Mouse (Mus musculus): Measurements from ENCODE around the gene Krtap4-13.
"Not testable (repeated sequence)": the region's sequence is repeated elsewhere in the genome, so short reads cannot be mapped to it uniquely, and the experiment has no call there.

The Krtap4-13 gene

GRCm38 (mm10) chr11:99809792-99810191 is at the start of gene Krtap4-13:
TSS of gene Krtap4-13 (minus strand) at chr11:99809892.
- DNase-seq (ENCODE audit: low spot score), result not testable (repeated sequence)

DNA sequence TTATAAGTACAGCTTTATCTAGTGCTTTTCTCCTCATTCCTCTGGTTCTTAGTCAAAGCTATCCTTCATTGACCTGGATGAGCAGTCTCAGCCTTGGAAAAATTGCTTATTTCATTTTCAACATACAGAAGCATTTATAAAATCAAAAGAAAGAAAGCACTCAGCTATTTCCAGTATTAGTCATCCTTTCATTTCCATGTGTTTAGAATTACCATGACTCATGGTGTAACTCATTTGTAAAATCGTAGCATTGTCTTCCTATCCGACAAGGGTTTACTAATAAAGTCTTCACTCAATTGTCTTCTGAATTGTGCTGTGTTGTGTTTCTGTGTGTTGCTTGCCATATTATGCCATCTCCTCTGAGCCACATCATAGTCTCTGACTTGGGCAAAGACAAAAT is 49.1 kb upstream of the Krtap4-13 start:
- DNase-seq (ENCODE audit: low spot score), result no peak

GRCm38 (mm10) chr11:99857617-99858016 is 47.9 kb upstream of the Krtap4-13 start, which contains the start of gene Gm11568:
TSS of gene Gm11568 (plus strand) at chr11:99857917.
- no peak for DNase-seq (ENCODE audit: low spot score)

DNA sequence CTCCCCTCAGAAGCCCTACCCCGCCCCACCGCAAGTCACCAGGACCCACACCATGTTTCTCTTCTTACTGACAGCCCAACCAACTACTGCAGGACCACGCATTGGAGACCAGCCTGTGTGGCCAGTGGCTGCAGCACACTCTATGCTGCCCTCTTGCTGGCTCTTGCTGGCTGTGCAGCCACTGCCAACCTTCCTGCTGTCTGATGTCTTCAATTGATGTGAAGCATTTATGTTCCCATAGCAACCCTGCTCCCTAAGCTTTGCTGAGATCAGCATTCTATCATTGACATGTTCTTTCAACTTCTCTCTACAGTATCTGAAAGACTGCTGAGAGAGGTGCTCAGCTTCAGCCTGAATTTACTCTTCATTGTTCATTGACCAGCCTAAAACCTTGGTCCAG is 44.4 kb upstream of the Krtap4-13 start:
- DNase-seq (ENCODE audit: low spot score), result no peak

DNA sequence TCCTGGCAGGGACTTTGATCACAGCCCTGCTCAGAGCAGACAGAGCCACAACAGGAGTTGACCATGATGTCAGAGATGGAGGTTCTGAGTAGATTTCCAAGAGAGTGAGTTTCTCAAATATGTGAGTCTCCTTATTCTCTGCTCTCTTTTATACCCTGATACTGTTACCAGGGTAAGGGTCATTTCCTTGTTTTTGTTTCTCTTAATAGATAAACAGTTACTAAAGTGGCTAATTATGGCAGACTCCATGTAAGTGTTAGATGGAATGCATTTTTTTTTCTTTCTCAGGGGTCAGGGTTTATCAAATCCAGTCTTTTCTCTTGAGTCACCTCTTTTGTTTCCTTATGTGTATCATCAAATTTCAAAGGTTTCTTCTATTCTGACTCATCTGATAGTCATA is 41.8 kb upstream of the Krtap4-13 start, which contains the start of gene Krtap4-16:
TSS of gene Krtap4-16 (minus strand) at position 101 of the 400 bp plus-strand sequence.
- DNase-seq (ENCODE audit: low spot score), result no peak

DNA sequence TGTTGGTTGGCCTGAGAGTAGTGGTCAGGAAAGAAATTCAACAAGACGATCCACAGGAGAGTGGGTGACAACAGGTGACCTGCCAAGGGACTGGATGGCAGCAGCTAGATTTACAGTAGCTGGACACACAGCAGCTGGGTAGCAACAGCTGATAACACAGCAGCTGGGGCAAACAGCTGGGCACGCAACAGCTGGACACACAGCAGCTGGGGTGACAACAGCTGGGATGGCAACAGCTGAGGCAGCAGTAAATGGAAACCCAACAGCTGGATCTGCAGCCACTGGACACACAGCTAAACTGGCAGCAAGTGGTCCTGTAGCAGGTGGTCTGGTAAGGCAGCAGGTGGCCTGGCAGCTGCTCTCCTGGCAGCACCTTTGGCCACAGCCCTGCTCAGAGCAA is 37.1 kb upstream of the Krtap4-13 start:
- DNase-seq (ENCODE audit: low spot score), result no peak

DNA sequence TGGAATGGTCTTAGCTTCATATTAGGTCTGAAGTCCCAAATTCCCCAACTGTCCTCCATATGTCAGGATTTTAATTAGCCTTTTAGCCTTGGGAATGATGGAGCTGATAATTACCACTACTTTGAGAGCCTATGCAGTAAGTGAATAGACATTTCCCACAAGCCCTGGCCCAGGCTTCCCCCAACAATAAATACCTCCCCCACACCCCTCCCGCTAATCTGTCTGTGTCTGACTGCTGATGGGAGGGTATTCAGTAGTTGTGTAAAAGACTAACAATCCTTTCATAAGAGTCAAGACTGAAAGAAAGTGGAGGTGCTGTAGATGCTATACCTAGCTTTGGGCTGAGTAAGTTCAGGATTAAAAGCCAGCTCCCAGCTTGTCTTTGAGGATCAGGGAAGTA is 32.5 kb upstream of the Krtap4-13 start:
- DNase-seq (ENCODE audit: low spot score), result no peak

DNA sequence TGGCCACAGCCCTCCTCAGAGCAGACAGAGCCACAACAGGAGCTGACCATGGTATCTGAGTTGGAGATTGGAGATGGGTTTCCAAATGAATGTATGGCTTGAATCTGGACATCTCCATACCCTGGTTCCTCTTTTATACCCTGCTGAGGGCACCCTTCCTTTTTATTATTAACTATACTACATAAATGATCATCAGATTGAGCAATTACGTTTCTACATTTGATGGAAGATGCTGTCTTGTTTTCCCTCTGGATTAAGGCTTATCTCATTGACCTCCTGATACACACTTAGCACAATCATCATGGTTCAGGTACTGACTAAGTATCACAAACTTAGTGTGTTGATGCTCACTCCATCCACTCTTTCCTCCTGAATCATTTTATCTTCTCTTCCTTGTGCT is 28.3 kb upstream of the Krtap4-13 start, which contains the start of gene 2300003K06Rik:
TSS of gene 2300003K06Rik (minus strand) at position 101 of the 400 bp plus-strand sequence.
- DNase-seq (ENCODE audit: low spot score), result no peak

DNA sequence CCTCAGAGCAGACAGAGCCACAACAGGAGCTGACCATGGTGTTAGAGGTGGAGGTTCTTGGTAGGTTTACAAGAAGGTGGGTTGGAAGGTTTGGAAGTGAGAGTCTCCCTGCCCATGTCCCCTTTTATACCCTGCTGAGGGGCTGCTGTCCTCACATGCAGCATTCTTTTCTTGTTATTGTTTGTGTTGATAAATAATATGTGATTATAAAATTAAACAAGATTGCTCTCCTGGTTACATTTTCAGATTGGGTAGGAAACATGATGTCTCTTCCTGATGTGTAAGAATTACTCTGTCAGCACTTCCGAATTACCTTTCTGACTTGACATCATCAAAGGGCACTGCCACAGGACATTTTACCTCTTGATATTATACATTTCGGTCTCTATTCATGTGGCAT is 5.9 kb upstream of the Krtap4-13 start, which contains the start of gene Gm11564:
TSS of gene Gm11564 (minus strand) at position 101 of the 400 bp plus-strand sequence.
- not testable (repeated sequence) for DNase-seq (ENCODE audit: low spot score)

DNA sequence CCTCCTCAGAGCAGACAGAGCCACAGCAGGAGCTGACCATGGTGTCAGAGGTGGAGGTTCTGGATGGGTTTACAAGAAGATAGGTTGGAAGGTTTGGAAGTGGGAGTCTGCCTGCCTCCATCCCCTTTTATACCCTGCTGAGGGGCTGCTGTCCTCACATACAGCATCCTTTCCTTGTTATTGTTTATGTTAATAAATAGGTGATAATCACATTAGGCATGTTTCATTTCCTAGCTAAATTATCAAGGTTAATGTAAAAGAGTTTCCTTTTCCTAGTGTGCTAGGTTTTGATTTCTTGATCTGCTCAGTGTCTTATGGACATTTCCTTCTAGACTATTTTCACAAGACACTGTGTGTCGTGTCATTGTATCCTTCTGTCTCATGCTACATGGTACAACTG is 5.3 kb downstream of the Krtap4-13 start, which contains the start of gene Gm11554:
TSS of gene Gm11554 (minus strand) at position 101 of the 400 bp plus-strand sequence.
- not testable (repeated sequence) for DNase-seq (ENCODE audit: low spot score)

GRCm38 (mm10) chr11:99798832-99799231 is 10.9 kb downstream of the Krtap4-13 start, which contains the start of gene Gm11569:
TSS of gene Gm11569 (minus strand) at chr11:99798932.
- not testable (repeated sequence) for DNase-seq (ENCODE audit: low spot score)

DNA sequence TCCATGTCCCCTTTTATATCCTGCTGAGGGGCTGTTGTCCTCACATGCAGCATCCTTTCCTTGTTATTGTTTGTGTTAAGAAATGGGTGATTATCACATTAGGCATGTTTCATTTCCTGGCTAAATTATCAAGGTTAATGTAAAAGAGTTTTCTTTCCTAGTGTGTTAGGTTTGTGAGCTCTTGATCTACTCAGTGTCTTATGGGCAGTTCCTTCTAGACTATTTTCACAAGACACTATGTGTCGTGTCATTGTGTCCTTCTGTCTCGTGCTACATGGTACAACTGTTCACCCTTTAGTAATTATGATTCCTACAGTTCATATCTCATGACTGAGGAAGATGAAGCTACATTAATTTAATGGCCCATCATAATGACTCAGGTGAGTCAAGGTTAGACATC is 16.3 kb downstream of the Krtap4-13 start, which contains the start of gene Gm11596:
TSS of gene Gm11596 (minus strand) at position 101 of the 400 bp plus-strand sequence.
- DNase-seq (ENCODE audit: low spot score), result no peak

DNA sequence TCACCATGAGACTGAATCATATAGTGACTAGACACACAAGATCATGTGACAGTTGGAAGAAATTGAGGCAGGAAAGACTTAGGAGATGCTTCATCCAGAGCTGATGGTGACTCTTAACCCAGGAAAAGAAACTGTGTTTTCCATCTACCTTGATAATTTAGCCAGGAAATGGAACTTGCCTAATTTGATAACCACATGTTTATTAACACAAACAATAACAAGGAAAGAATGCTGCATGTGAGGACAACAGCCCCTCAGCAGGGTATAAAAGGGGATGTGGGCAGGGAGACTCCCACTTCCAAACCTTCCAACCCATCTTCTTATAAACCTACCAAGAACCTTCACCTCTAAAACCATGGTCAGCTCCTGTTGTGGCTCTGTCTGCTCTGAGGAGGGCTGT is 24.8 kb downstream of the Krtap4-13 start, which contains the start of gene Krtap4-9:
TSS of gene Krtap4-9 (plus strand) at position 301 of the 400 bp plus-strand sequence.
- not testable (repeated sequence) for DNase-seq (ENCODE audit: low spot score)

DNA sequence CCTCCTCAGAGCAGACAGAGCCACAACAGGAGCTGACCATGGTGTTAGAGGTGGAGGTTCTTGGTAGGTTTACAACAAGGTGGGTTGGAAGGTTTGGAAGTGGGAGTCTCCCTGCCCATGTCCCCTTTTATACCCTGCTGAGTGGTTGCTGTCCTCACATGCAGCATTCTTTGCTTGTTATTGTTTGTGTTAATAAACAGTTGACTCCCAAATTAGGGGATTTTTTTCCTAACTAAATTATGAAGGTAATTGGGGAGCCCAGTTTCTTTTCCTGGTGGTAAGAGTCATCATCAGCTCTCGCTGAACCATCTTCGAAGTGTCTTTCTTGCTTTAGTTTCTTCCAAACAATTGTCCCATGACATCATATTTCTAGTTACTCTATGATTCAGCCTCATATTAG is 29.1 kb downstream of the Krtap4-13 start, which contains the start of gene Krtap4-8:
TSS of gene Krtap4-8 (minus strand) at position 101 of the 400 bp plus-strand sequence.
- DNase-seq (ENCODE audit: low spot score), result no peak

DNA sequence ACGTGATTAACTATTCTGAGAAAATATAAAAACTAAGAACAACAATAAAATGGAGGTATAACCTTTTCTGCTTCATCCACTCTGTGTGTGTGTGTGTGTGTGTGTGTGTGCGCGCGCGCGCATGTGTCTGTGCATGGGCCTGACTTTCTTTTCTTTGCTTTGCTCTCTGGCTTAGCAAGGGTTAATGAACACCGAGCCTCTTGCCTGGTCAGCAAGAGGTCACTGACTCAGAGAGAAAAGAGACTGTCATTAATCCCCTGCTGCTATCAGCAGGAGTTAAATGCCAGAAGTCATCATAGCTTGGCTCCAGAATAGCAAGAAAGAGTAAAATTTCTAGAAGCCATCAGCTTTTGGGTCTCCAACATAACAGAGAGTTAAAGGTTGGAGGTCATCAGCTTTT is 31.3 kb downstream of the Krtap4-13 start:
- DNase-seq (ENCODE audit: low spot score), result no peak

- DNase-seq (ENCODE audit: low spot score), result not testable (repeated sequence)
Measured at GRCm38 (mm10) chr11:99772813-99773212, 36.9 kb downstream of the Krtap4-13 start, which contains the start of gene Gm11595. TSS of gene Gm11595 (minus strand) at chr11:99772913.

- DNase-seq (ENCODE audit: low spot score), result no peak
Measured at GRCm38 (mm10) chr11:99768410-99768809, 41.3 kb downstream of the Krtap4-13 start.

Measured in layer of hippocampus, adult 11-12 months (tissue).